Mouse (Mus musculus) mouse trophoblast stem cell (cell line): ENCODE data around the gene Zbtb40.

Source experiments
- in situ Hi-C, 2 experiments: fragments of 300-500 bp; cut with MseI, MboI; formaldehyde crosslinking; loops; 2 replicates in 1 of 2; 3 replicates in 1 of 2; pipeline ENCODE4 v1.15.1; 2025

The Zbtb40 gene

GRCm38 (mm10) chr4:136977244-136977643, 71.4 kb downstream of the Zbtb40 start:
- in situ Hi-C loops, result no loop called here

- in situ Hi-C loops, result no loop called here
Measured at GRCm38 (mm10) chr4:136970939-136971338, 77.7 kb downstream of the Zbtb40 start.

GRCm38 (mm10) chr4:136969503-136970276, 78.9 kb downstream of the Zbtb40 start:
- in situ Hi-C loops, result no loop called here

GRCm38 (mm10) chr4:136969096-136969495, 79.5 kb downstream of the Zbtb40 start:
- in situ Hi-C loops, result no loop called here

GRCm38 (mm10) chr4:136967511-136967910, 81.1 kb downstream of the Zbtb40 start:
- in situ Hi-C loops, result no loop called here

GRCm38 (mm10) chr4:136966493-136967390, 81.9 kb downstream of the Zbtb40 start:
- in situ Hi-C loops, result no loop called here

GRCm38 (mm10) chr4:136964990-136965421, 83.6 kb downstream of the Zbtb40 start:
- in situ Hi-C loops, result no loop called here

GRCm38 (mm10) chr4:136962447-136962846, 86.2 kb downstream of the Zbtb40 start:
- in situ Hi-C loops, result no loop called here

GRCm38 (mm10) chr4:136961642-136962285, 86.8 kb downstream of the Zbtb40 start:
- in situ Hi-C loops, result no loop called here

- in situ Hi-C loops, result no loop called here
Measured at GRCm38 (mm10) chr4:136960581-136960980, 88.0 kb downstream of the Zbtb40 start.

- in situ Hi-C loops, result no loop called here
Measured at GRCm38 (mm10) chr4:136960068-136960467, 88.5 kb downstream of the Zbtb40 start.

GRCm38 (mm10) chr4:136956751-136957446, 91.7 kb downstream of the Zbtb40 start, which contains the start of gene Epha8:
Epha8 (minus strand) TSS chr4:136956816.
- in situ Hi-C loops, result no loop called here

- in situ Hi-C loops, result no loop called here
Measured at GRCm38 (mm10) chr4:136954562-136954961, 94.0 kb downstream of the Zbtb40 start.

- in situ Hi-C loops, result no loop called here
Measured at GRCm38 (mm10) chr4:136949266-136949989, 99.2 kb downstream of the Zbtb40 start.

- in situ Hi-C loops, result no loop called here
Measured at GRCm38 (mm10) chr4:136945397-136945796, 103.2 kb downstream of the Zbtb40 start.

- in situ Hi-C loops, result no loop called here
Measured at GRCm38 (mm10) chr4:136944558-136945350, 103.8 kb downstream of the Zbtb40 start.

GRCm38 (mm10) chr4:136943175-136943574, 105.4 kb downstream of the Zbtb40 start:
- in situ Hi-C loops, result no loop called here

- in situ Hi-C loops, result no loop called here
Measured at GRCm38 (mm10) chr4:136942761-136943160, 105.8 kb downstream of the Zbtb40 start.

- in situ Hi-C loops, result no loop called here
Measured at GRCm38 (mm10) chr4:136937935-136938334, 110.7 kb downstream of the Zbtb40 start.

- in situ Hi-C loops, result no loop called here
Measured at GRCm38 (mm10) chr4:136937344-136937743, 111.3 kb downstream of the Zbtb40 start.
